Mouse (Mus musculus) forebrain, embryonic 16.5 days (tissue): ENCODE measurements around the gene Ddx46. TPM values are rescaled to one million over a fixed set of nuclear protein-coding genes. Genes with fewer than 3 reads are reported as not detected.

Experiments
- ATAC-seq: fragments of 200-750 bp; cut with Nextera tagmentation; 2 replicates; pipeline ENCODE4 v1.8.0; 2017; ENCODE audit warnings: mild to moderate bottlenecking, moderate library complexity
- H3K27ac ChIP-seq: fragments of 300-500 bp; sonication (generic); 2 replicates; pipeline ENCODE4 v1.5.1; 2014; ENCODE audit warnings: low read length, control low read depth
- H3K27me3 ChIP-seq: fragments of 300-500 bp; sonication (generic); replicated peaks from 2 replicates; pipeline ENCODE4 v1.6.1; 2014; ENCODE audit warnings: low read length; ENCODE audit not compliant: control insufficient read depth, insufficient read depth
- H3K36me3 ChIP-seq: fragments of 300-500 bp; sonication (generic); 2 replicates; pipeline ENCODE4 v1.6.1; 2014; ENCODE audit not compliant: control insufficient read depth, insufficient read depth
- H3K4me1 ChIP-seq: fragments of 300-500 bp; sonication (generic); replicated peaks from 2 replicates; pipeline ENCODE4 v1.6.1; 2014; ENCODE audit warnings: low read length; ENCODE audit not compliant: control insufficient read depth, insufficient read depth
- H3K4me2 ChIP-seq: fragments of 300-500 bp; sonication (generic); 2 replicates; pipeline ENCODE4 v1.6.1; 2014; ENCODE audit warnings: mild to moderate bottlenecking, low read length, control low read depth
- H3K4me3 ChIP-seq: fragments of 300-500 bp; sonication (generic); replicated peaks from 2 replicates; pipeline ENCODE4 v1.5.1; 2014; ENCODE audit warnings: mild to moderate bottlenecking, low read length, control low read depth
- H3K9ac ChIP-seq: fragments of 300-500 bp; sonication (generic); replicated peaks from 2 replicates; pipeline ENCODE4 v1.6.1; 2014; ENCODE audit warnings: low read depth, low read length, control low read depth
- H3K9me3 ChIP-seq: fragments of 300-500 bp; sonication (generic); 2 replicates; pipeline ENCODE4 v1.6.1; 2016; ENCODE audit warnings: low read length; ENCODE audit not compliant: control insufficient read depth
- WGBS: fragments of 180-500 bp; shearing (Covaris S2); extraction: QIAGEN DNeasy Blood & Tissue Kit; methylation state at CpG from one replicate; pipeline ENCODE4 v1.1.7; 2014; 5-methylcytosine and 5-hydroxymethylcytosine counted together
- polyA plus RNA-seq: library from polyadenylated mRNA; unstranded; fragments of >200 nt; fragmentation: Nextera tagmentation; extraction: Ambion mirVana; gene quantifications from 2 replicates; pipeline ENCODE4 v1.2.1, GENCODE M21; 2015

The Ddx46 gene
- polyA plus RNA-seq, 1 experiment from 2014 or later, result 34.2 TPM

- no peak overlapping the region for H3K4me3 ChIP-seq
- H3K27ac ChIP-seq, result no peak overlapping the region
- H3K9ac ChIP-seq, result no peak overlapping the region
- no peaks in the 10 kb centered on the region for H3K9me3 ChIP-seq
- no peaks in the 10 kb centered on the region for H3K27me3 ChIP-seq
- ATAC-seq, result no peak
- H3K36me3 ChIP-seq, result peaks cover 16% of the 10 kb centered on the region
- WGBS, result 87% methylated on average over 4 of the region's 4 CpGs
- no peaks in the 10 kb centered on the region for H3K4me1 ChIP-seq
- no peak overlapping the region for H3K4me2 ChIP-seq
Measured at GRCm38 (mm10) chr13:55704301-55704700, 69.5 kb downstream of the Ddx46 start.

DNA sequence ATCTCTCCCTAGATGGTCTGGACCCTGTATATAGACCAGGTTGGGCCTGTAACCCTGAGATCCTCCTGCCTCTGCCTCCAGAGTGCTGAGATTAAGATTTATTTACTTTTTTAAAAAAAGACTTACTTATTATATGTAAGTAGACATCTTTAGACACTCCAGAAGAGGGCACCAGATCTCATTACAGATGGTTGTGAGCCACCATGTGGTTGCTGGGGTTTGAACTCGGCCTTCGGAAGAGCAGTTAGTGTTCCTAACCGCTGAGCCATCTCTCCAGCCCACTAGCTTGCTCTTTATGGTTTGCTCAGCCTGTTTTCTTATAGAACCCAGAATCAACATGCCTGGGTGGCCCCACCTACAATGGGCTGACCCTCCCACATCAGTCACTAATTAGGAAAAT is 78.0 kb downstream of the Ddx46 start:
- H3K36me3 ChIP-seq, result no peaks in the 10 kb centered on the region
- WGBS, result 90% methylated on average over 3 of the region's 3 CpGs
- H3K9me3 ChIP-seq, result no peaks in the 10 kb centered on the region
- no peak for ATAC-seq
- H3K27me3 ChIP-seq, result no peaks in the 10 kb centered on the region
- H3K4me3 ChIP-seq, result no peak overlapping the region
- peaks cover 18% of the 10 kb centered on the region for H3K4me1 ChIP-seq
- H3K27ac ChIP-seq, result no peak overlapping the region
- H3K4me2 ChIP-seq, result no peak overlapping the region
- H3K9ac ChIP-seq, result no peak overlapping the region

GRCm38 (mm10) chr13:55714501-55715166 is 79.8 kb downstream of the Ddx46 start, which contains the start of gene Txndc15:
TSS of gene Txndc15 (plus strand) at chr13:55714650.
- peak within 1 kb of the TSS; percentile 64 for H3K4me2 ChIP-seq
- H3K36me3 ChIP-seq, result peaks cover 3% of the 10 kb centered on the region; the same call in 1 of the 2 replicates
- peaks cover 20% of the 10 kb centered on the region for H3K4me1 ChIP-seq
- under 1% methylated on average over 49 of the region's 63 CpGs for WGBS
- peak; percentile 96 for ATAC-seq
- peak within 1 kb of the TSS; percentile 93 for H3K27ac ChIP-seq
- peak within 1 kb of the TSS; percentile 91 for H3K4me3 ChIP-seq
- peak within 1 kb of the TSS; percentile 96 for H3K9ac ChIP-seq
- H3K9me3 ChIP-seq, result no peaks in the 10 kb centered on the region
- no peaks in the 10 kb centered on the region for H3K27me3 ChIP-seq

DNA sequence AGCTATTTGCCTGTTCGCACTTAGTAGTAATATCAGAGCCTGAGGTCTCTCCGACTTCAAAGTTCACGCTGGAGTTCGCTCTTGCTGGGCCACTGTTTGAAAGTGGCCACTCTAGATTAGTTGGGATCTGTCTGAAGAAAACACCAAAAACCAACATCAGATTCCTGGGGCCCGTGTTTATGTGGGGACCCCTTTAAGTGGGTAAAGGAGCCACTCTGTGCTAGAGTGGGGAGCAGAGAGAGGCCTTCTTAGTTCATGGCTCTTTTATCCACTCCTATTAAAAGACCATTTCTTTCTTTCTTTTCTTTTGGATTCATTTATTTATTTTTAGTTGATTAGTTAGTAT is 80.3 kb downstream of the Ddx46 start:
- 8% methylated on average over 5 of the region's 5 CpGs for WGBS
- Histone ChIP-seq H3K9ac (peak overlapping the region; percentile 96), H3K27ac (peak overlapping the region; percentile 93), H3K4me3 (peak overlapping the region; percentile 91), H3K36me3 (peaks cover 6% of the 10 kb centered on the region), H3K9me3 (no peaks in the 10 kb centered on the region), H3K4me1 (peaks cover 20% of the 10 kb centered on the region), H3K4me2 (peak overlapping the region; percentile 64), H3K27me3 (no peaks in the 10 kb centered on the region)
- ATAC-seq, result peak; percentile 24

DNA sequence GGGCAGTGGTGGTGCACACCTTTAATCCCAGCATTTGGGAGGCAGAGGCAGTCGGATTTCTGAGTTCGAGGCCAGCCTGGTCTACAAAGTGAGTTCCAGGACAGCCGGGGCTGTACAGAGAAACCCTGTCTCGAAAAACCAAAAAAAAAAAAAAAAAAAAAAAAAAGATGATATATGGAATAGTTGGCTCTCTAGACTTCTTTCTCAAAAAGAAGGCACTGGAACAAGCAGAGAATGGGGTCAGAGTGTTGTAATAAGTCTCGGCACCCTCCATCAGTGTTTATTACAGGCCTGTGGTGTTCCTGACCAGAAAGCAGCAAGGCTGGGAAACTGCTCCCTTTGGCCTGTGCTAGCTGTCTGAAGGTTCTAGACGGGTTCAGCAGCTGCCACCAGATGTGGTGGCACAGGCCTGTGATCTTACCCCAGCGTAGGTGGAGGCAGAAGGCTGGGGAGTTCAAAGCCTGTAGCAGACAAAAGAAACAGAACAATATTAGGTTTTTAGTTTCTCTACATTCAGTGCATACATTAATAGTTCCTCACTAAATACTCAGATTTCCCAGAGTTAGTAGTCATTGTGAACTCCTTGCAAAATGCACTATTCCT is 81.2 kb downstream of the Ddx46 start:
- Histone ChIP-seq H3K27ac (no peak overlapping the region), H3K4me3 (no peak overlapping the region; the same call in 1 of the 2 replicates), H3K27me3 (no peaks in the 10 kb centered on the region), H3K4me2 (peak overlapping the region; percentile 64; the same call in 1 of the 2 replicates), H3K9ac (peak overlapping the region; percentile 37; the same call in 1 of the 2 replicates), H3K9me3 (no peaks in the 10 kb centered on the region), H3K36me3 (peaks cover 10% of the 10 kb centered on the region), H3K4me1 (peaks cover 20% of the 10 kb centered on the region)
- WGBS, result 89% methylated on average over 7 of the region's 7 CpGs
- ATAC-seq, result no peak

DNA sequence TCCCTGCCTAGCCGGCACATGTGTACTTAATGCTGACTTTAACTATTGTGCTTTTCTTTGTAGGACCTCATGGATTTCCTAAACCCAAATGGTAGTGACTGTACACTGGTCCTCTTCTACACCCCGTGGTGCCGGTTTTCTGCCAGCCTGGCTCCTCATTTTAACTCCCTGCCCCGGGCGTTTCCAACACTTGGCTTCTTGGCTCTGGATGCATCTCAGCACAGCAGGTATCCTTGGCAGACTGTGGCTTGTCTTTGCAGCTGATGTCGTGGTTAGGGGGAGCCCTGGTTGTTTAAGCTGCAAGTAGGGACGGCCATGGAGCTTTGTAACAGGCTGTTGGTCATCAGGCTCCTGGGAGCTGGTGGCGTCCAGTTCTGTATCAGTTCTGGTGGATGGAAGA is 86.7 kb downstream of the Ddx46 start:
- 68% methylated on average over 8 of the region's 8 CpGs for WGBS
- Histone ChIP-seq H3K36me3 (peaks cover 22% of the 10 kb centered on the region), H3K4me2 (no peak overlapping the region)

DNA sequence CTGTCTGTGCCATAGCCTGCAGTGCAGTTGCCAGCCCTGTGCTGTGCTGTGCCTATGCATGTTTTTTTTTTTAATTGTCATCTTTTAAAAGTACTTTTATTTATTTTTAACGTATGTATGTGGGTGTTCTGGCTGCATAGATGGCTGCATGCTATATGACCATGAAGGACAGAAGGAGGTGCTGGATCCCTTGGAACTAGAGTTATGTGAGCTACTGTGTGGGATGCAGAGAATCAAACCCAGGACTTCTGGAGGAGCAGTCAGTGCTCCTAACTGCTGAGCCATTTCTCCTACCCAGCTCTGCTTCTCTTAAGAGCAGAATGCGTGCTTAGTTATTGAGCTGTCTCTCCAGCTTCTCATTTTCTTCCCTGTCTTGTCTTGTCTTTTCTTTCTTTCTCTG is 87.2 kb downstream of the Ddx46 start:
- no peaks in the 10 kb centered on the region for H3K9me3 ChIP-seq
- H3K4me1 ChIP-seq, result 0 out of 2 replicates have a peak, but pooled peaks cover 4% of the 10 kb centered on the region
- WGBS, result 91% methylated on average over 2 of the region's 2 CpGs
- ATAC-seq, result no peak
- H3K4me3 ChIP-seq, result no peak overlapping the region
- no peak overlapping the region for H3K27ac ChIP-seq
- no peak overlapping the region for H3K4me2 ChIP-seq
- H3K36me3 ChIP-seq, result peaks cover 22% of the 10 kb centered on the region
- H3K27me3 ChIP-seq, result no peaks in the 10 kb centered on the region
- no peak overlapping the region for H3K9ac ChIP-seq

More for the DNA sequence above, 86.7 kb downstream of the Ddx46 start:
- no peak for ATAC-seq
- Histone ChIP-seq H3K9me3 (no peaks in the 10 kb centered on the region), H3K4me3 (no peak overlapping the region), H3K4me1 (peaks cover 6% of the 10 kb centered on the region), H3K27me3 (no peaks in the 10 kb centered on the region), H3K9ac (no peak overlapping the region), H3K27ac (no peak overlapping the region)

DNA sequence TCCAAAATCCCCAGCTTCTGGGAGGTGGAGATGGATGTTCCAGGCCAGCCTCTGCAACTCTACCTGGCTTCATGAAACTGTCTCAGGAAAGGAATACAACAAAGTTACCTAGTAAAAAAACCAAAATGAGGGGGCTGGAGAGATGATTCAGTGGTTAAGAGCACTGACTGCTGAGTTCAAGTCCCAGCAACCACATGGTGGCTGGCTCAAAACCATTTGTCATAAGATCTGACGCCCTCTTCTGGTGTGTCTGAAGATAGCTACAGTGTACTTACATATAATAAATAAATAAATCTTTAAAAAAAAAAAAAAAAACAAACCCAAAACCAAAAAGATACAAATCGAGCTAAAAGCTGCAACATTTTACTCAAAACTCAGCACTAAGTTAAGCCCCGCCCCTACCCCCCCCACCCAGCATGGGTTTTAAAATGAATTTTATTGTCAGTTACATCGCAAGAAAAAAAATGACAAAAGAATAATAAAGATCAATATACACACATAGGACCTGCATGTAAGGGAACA is 91.8 kb downstream of the Ddx46 start:
- Histone ChIP-seq H3K27ac (peak overlapping the region; percentile 95), H3K4me1 (peaks cover 4% of the 10 kb centered on the region; the same call in 1 of the 2 replicates), H3K9ac (peak overlapping the region; percentile 74), H3K4me2 (peak overlapping the region; percentile 74), H3K27me3 (no peaks in the 10 kb centered on the region), H3K36me3 (peaks cover 9% of the 10 kb centered on the region; the same call in 1 of the 2 replicates), H3K9me3 (no peaks in the 10 kb centered on the region), H3K4me3 (peak overlapping the region; percentile 66)
- 4% methylated on average over 4 of the region's 4 CpGs for WGBS
- ATAC-seq, result no peak

GRCm38 (mm10) chr13:55727120-55727838 is 92.5 kb downstream of the Ddx46 start, which contains the start of gene Pcbd2:
TSS of gene Pcbd2 (plus strand) at chr13:55727368.
- H3K4me3 ChIP-seq, result peak within 1 kb of the TSS; percentile 66
- H3K4me1 ChIP-seq, result peaks cover 4% of the 10 kb centered on the region; the same call in 1 of the 2 replicates
- peaks cover 9% of the 10 kb centered on the region; the same call in 1 of the 2 replicates for H3K36me3 ChIP-seq
- peak within 1 kb of the TSS; percentile 74 for H3K4me2 ChIP-seq
- no peaks in the 10 kb centered on the region for H3K27me3 ChIP-seq
- H3K9me3 ChIP-seq, result no peaks in the 10 kb centered on the region
- H3K9ac ChIP-seq, result peak within 1 kb of the TSS; percentile 74
- peak within 1 kb of the TSS; percentile 95 for H3K27ac ChIP-seq
- ATAC-seq, result peak; percentile 94
- WGBS, result under 1% methylated on average over 73 of the region's 73 CpGs
